Mouse (Mus musculus): ENCODE data around the gene Rpl7a.
A peak's percentile ranks its signal among the peaks of the same experiment; 100 is the strongest.

GRCm38 (mm10) chr2:26902467-26903220 lies 7.9 kb upstream of the Rpl7a start, which contains the start of gene Surf6:
- TF ChIP-seq MYOG (IDR thresholded peaks at IDR 0.05; ENCODE audit: control insufficient read depth in 1 of 3, insufficient read depth in 1 of 3, insufficient read length in 2 of 3, low read depth in 2 of 3) (peak; percentile 17 to 88 (median 77)), CEBPB (IDR thresholded peaks at IDR 0.05; ENCODE audit: insufficient read depth, poor library complexity, severe bottlenecking) (no peak), POLR2A (IDR thresholded peaks at IDR 0.05; ENCODE audit: insufficient read length, low read depth) (peak; percentile 50), TCF12 (IDR thresholded peaks at IDR 0.05; ENCODE audit: insufficient read depth, poor library complexity, severe bottlenecking) (peak; percentile 18), POLR2AphosphoS2 (IDR thresholded peaks at IDR 0.05; ENCODE audit: insufficient read length, low read depth) (peak; percentile 43), MAX (IDR thresholded peaks at IDR 0.05; ENCODE audit: low read depth) (no peak)

Data from myocyte (in vitro differentiated cells).